Mouse (Mus musculus) neural tube, embryonic 11.5 days (tissue): ENCODE measurements around the gene Spata31d1b. TPM values are rescaled to one million over a fixed set of nuclear protein-coding genes. Genes with fewer than 3 reads are reported as not detected.
"Not testable (repeated sequence)": the region's sequence is repeated elsewhere in the genome, so short reads cannot be mapped to it uniquely, and the experiment has no call there.

Source experiments
- ATAC-seq: fragments of 200-750 bp; cut with Nextera tagmentation; 2 replicates; pipeline ENCODE4 v1.8.0; 2017; ENCODE audit warnings: moderate number of reproducible peaks, mild to moderate bottlenecking, moderate TSS enrichment, moderate library complexity; ENCODE audit not compliant: insufficient read depth, low FRiP score, low TSS enrichment
- DNase-seq: peaks from one replicate; pipeline ENCODE4 v3.0.0-alpha.2; 2015; ENCODE audit warnings: low spot score
- H3K27ac ChIP-seq: fragments of 300-500 bp; sonication (generic); 2 replicates; pipeline ENCODE4 v1.5.1; 2014; ENCODE audit warnings: low read depth, mild to moderate bottlenecking, low read length
- H3K27me3 ChIP-seq: fragments of 300-500 bp; sonication (generic); 2 replicates; pipeline ENCODE4 v1.6.1; 2014; ENCODE audit warnings: mild to moderate bottlenecking, low read length, mixed read lengths; ENCODE audit not compliant: control insufficient read depth, insufficient read depth
- H3K36me3 ChIP-seq: fragments of 300-500 bp; sonication (generic); 2 replicates; pipeline ENCODE4 v1.6.1; 2014; ENCODE audit warnings: mild to moderate bottlenecking, low read length, moderate library complexity, mixed read lengths; ENCODE audit not compliant: control insufficient read depth, insufficient read depth
- H3K4me1 ChIP-seq: fragments of 300-500 bp; sonication (generic); 2 replicates; pipeline ENCODE4 v1.6.1; 2014; ENCODE audit warnings: low read length, mixed read lengths; ENCODE audit not compliant: control insufficient read depth, insufficient read depth
- H3K4me2 ChIP-seq: fragments of 300-500 bp; sonication (generic); 2 replicates; pipeline ENCODE4 v1.6.1; 2014; ENCODE audit warnings: low read depth, mild to moderate bottlenecking, moderate library complexity
- H3K4me3 ChIP-seq: fragments of 300-500 bp; sonication (generic); 2 replicates; pipeline ENCODE4 v1.5.1; 2014; ENCODE audit warnings: low read depth, low read length
- H3K9ac ChIP-seq: fragments of 300-500 bp; sonication (generic); 2 replicates; pipeline ENCODE4 v1.6.1; 2014; ENCODE audit warnings: mild to moderate bottlenecking, low read length
- H3K9me3 ChIP-seq: fragments of 300-500 bp; sonication (generic); 2 replicates; pipeline ENCODE4 v1.6.1; 2016; ENCODE audit warnings: low read length; ENCODE audit not compliant: control insufficient read depth
- WGBS: fragments of 180-500 bp; shearing (Covaris S2); extraction: QIAGEN DNeasy Blood & Tissue Kit; methylation state at CpG from one replicate; pipeline ENCODE4 v1.1.7; 2014; 5-methylcytosine and 5-hydroxymethylcytosine counted together
- polyA plus RNA-seq: library from polyadenylated mRNA; unstranded; fragments of >200 nt; fragmentation: Nextera tagmentation; extraction: Ambion mirVana; gene quantifications from 2 replicates; pipeline ENCODE4 v1.2.1, GENCODE M21; 2014

Gene Spata31d1b
- polyA plus RNA-seq, 1 experiment from 2014 or later: not detected

GRCm38 (mm10) chr13:59703514-59703913 is 8.6 kb upstream of the Spata31d1b start:
- WGBS: 86% methylated on average over 12 of the region's 12 CpGs
- no peak overlapping the region for H3K27ac ChIP-seq
- no peak overlapping the region for H3K4me2 ChIP-seq
- no peaks in the 10 kb centered on the region for H3K36me3 ChIP-seq
- DNase-seq (no peak), ATAC-seq (no peak)
- no peaks in the 10 kb centered on the region for H3K27me3 ChIP-seq
- no peak overlapping the region for H3K9ac ChIP-seq
- no peak overlapping the region for H3K4me3 ChIP-seq
- no peaks in the 10 kb centered on the region for H3K4me1 ChIP-seq
- no peaks in the 10 kb centered on the region for H3K9me3 ChIP-seq

GRCm38 (mm10) chr13:59704562-59704961 is 7.5 kb upstream of the Spata31d1b start:
- Histone ChIP-seq H3K27me3 (no peaks in the 10 kb centered on the region), H3K4me1 (no peaks in the 10 kb centered on the region), H3K4me2 (no peak overlapping the region), H3K4me3 (no peak overlapping the region), H3K27ac (no peak overlapping the region), H3K9ac (no peak overlapping the region), H3K9me3 (no peaks in the 10 kb centered on the region), H3K36me3 (no peaks in the 10 kb centered on the region)
- DNase-seq: peak; percentile 29
- no peak for ATAC-seq
- WGBS: 72% methylated on average over 12 of the region's 12 CpGs

- Histone ChIP-seq H3K4me3 (no peak within 1 kb of the TSS), H3K27ac (no peak within 1 kb of the TSS), H3K4me1 (no peaks in the 10 kb centered on the region), H3K4me2 (no peak within 1 kb of the TSS), H3K27me3 (no peaks in the 10 kb centered on the region), H3K9ac (no peak within 1 kb of the TSS), H3K36me3 (no peaks in the 10 kb centered on the region), H3K9me3 (no peaks in the 10 kb centered on the region)
- 91% methylated on average over 15 of the region's 15 CpGs for WGBS
- ATAC-seq (no peak), DNase-seq (no peak)
These were observed 1.9 kb upstream of the Spata31d1b start, which contains the start of gene Spata31d1a for GRCm38 (mm10) chr13:59710230-59710629. TSS of gene Spata31d1a (minus strand) at chr13:59710330.

- ATAC-seq: no peak
- no peaks in the 10 kb centered on the region for H3K9me3 ChIP-seq
These were observed 1.6 kb downstream of the Spata31d1b start for GRCm38 (mm10) chr13:59713710-59714109.

GRCm38 (mm10) chr13:59718857-59719440 is 6.9 kb downstream of the Spata31d1b start:
- not testable (repeated sequence) for H3K36me3 ChIP-seq, H3K27ac ChIP-seq, ATAC-seq, H3K4me3 ChIP-seq, DNase-seq, H3K9me3 ChIP-seq, H3K4me1 ChIP-seq, H3K4me2 ChIP-seq, H3K9ac ChIP-seq, H3K27me3 ChIP-seq
- 36% methylated on average over 6 of the region's 6 CpGs for WGBS

More at GRCm38 (mm10) chr13:59713710-59714109, 1.6 kb downstream of the Spata31d1b start:
- Histone ChIP-seq H3K4me2 (no peak overlapping the region), H3K27me3 (no peaks in the 10 kb centered on the region), H3K9ac (no peak overlapping the region), H3K36me3 (no peaks in the 10 kb centered on the region), H3K4me3 (no peak overlapping the region), H3K27ac (no peak overlapping the region), H3K4me1 (no peaks in the 10 kb centered on the region)
- DNase-seq: no peak
- 50% methylated on average over 3 of the region's 3 CpGs for WGBS

GRCm38 (mm10) chr13:59719475-59719874 is 7.4 kb downstream of the Spata31d1b start:
- Histone ChIP-seq H3K9ac (no peak overlapping the region), H3K4me3 (no peak overlapping the region), H3K27ac (no peak overlapping the region), H3K27me3 (no peaks in the 10 kb centered on the region), H3K9me3 (no peaks in the 10 kb centered on the region), H3K4me2 (no peak overlapping the region), H3K36me3 (no peaks in the 10 kb centered on the region), H3K4me1 (no peaks in the 10 kb centered on the region)
- whole genome bisulfite sequencing: 90% methylated on average over 1 of the region's 1 CpGs
- DNase-seq (no peak), ATAC-seq (no peak)

GRCm38 (mm10) chr13:59722089-59722488 is 10.0 kb downstream of the Spata31d1b start:
- H3K9me3 ChIP-seq, H3K4me3 ChIP-seq, H3K27ac ChIP-seq, H3K4me1 ChIP-seq, DNase-seq, H3K27me3 ChIP-seq, H3K4me2 ChIP-seq, ATAC-seq, H3K9ac ChIP-seq, H3K36me3 ChIP-seq: not testable (repeated sequence)
- 85% methylated on average over 1 of the region's 1 CpGs for WGBS

GRCm38 (mm10) chr13:59726139-59726867 is 14.2 kb downstream of the Spata31d1b start:
- DNase-seq (no peak), ATAC-seq (no peak)
- Histone ChIP-seq H3K9ac (peak overlapping the region; percentile 0), H3K4me2 (peak overlapping the region; percentile 28), H3K27ac (no peak overlapping the region), H3K27me3 (no peaks in the 10 kb centered on the region), H3K9me3 (no peaks in the 10 kb centered on the region), H3K36me3 (no peaks in the 10 kb centered on the region), H3K4me1 (no peaks in the 10 kb centered on the region), H3K4me3 (0 out of 2 replicates have a peak overlapping the region, but pooled peaks have one; percentile 8)
- WGBS: 35% methylated on average over 29 of the region's 29 CpGs
